Mouse (Mus musculus) gastrocnemius, postnatal 10 days (tissue): ENCODE data around the gene Abcd3. TPM values are rescaled to one million over a fixed set of nuclear protein-coding genes. Genes with fewer than 3 reads are reported as not detected.
"Not testable (repeated sequence)": the region's sequence is repeated elsewhere in the genome, so short reads cannot be mapped to it uniquely, and the experiment has no call there.

Source experiments
- DNase-seq: peaks from one replicate; pipeline ENCODE4 v3.0.0; 2021; ENCODE audit warnings: mixed read lengths
- total RNA-seq, 2 experiments: library from RNA; stranded (reverse); gene quantifications; 2 replicates each; pipeline ENCODE4 v1.2.3; 2021

Abcd3 gene
- total RNA-seq, 2 experiments from 2014 or later = 29.5 to 34.8 TPM

DNA sequence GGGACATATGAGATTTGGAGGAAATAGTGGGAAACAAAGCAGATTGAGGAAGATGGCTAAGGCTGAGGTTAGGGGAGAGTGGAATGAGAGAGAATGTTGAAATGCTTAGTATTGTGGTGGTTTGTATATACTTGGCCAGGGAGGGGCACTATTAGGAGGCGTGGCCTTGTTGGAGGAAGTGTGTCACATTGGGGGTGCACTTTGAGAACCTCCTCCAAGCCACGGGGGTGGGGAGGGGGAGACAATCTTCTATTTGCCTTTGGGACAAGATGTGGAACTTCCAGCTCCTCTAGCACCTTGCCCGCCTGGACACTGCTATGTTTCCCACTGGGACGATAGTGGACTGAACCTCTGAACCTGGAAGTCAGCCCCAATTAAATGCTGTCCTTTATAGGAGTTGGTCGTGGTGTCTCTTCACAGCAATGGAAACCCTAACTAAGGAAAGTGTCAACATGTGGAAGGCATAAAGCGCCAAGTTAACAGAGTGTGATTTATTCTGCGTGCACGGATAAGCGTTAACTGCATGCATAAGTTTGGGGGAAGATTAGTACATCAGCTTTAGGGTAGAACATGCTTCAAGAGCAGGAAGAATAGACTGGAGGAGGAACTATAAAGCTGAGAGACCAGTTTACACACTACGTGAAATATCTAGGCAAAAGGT lies 3.8 kb upstream of the Abcd3 start:
- DNase-seq = no peak

DNA sequence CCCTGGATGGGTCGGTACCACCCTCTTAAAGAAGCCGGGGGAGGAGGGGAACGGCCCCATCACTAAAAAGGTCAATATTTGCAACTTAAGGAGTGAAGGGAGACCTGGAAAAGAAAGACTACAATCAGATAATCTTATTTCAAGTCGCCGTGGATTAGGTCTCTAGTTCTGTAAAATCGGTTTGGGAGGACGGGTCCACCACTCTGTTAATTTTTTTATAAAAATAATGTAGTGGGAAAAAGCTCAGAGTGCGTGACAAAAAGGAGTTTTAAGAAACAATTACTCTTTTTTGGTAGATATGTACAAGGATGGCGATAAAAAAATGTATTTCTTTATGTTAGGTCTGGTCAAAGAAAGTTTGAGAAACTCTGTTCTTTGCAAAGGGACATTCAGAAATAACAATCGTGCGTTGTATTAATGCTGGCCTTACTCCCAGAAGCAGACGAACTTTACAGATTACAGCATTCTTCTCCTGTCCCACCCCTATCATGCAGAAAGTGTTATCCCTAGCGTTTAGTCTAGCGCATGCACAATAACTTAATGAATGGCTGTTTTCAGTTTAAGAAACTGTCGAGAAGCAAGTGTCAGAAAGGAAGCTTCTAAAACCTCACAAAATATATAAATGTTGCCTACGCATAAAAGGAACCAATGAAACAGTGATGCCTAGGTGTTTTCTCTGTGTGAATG lies 590 bp upstream of the Abcd3 start:
- DNase-seq = no peak

DNA sequence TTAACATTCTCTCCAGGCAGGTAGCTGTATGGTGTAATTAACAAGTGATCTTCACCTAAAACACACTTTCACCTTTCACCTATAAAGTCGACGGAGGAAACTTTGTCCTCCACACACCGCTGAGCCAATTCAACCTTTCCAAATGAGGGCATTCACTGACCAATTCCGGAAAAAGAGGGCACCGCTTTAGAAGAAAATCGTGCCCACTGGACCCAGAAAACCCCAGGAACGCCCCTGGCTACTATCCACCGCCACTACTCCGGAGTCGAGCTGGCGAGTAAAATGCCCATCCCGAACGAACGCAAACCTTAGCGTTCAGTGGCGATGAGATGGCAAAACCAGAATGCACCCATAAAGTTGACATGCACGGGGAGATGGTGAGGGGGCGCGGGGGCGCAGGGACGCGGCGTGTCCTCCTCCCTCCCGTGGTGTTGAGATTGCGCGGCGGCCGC lies 663 bp downstream of the Abcd3 start:
- no peak for DNase-seq

DNA sequence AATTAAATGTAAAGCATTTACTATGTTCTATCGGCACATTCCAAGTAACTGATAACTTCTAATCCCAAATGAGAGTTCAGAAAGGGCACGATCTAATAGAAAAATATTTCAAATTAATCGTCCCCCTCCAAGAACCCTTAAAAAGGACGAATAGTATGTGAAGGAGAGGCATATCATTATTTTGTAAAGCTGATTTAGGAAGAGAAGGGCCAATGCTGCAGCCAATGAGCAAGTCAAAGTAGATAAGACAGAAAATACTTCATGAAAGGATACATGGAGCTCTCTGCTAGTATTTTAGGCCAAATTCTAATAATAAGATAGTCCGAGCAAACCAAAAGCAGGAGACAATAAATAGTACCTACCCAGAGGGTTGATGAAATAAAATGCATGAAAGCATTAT lies 1.3 kb downstream of the Abcd3 start:
- no peak for DNase-seq

DNA sequence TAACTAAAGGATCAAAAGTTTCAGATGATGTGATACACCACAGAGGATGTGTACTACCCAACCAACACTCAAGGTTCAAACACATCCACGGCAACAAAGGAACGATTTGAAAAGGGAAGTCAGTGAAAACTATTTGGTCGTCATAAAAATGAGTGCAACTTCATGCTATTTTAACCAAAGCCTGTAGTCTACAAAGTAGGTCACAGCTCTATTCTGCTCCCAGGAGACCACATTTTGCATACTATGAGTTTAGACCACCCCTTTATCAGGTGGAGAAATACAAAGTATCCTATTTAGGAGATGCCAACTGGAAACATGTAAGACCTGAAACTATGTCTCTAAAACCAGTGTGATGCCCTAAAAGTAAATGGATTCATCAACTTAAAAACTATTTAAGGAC lies 6.9 kb downstream of the Abcd3 start:
- DNase-seq = no peak

DNA sequence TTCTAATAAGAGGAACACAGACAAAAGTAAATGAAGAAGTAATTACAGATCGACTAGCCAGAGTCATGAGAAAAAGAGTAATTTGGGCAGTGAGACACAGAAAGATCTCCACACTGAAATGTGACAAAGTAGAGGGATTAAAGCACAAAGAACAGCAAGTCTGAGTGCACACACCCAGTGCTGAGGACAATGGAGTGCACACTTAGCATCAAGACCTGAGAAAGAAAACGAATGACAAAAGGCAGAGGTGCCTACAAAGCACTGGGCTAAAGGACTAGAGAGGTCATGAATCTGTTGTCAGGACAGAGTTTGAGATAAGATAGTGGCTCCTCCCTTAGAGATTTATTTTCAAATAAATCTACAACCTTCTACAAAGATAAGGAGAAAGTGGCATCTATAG lies 20.9 kb downstream of the Abcd3 start:
- no peak for DNase-seq

DNA sequence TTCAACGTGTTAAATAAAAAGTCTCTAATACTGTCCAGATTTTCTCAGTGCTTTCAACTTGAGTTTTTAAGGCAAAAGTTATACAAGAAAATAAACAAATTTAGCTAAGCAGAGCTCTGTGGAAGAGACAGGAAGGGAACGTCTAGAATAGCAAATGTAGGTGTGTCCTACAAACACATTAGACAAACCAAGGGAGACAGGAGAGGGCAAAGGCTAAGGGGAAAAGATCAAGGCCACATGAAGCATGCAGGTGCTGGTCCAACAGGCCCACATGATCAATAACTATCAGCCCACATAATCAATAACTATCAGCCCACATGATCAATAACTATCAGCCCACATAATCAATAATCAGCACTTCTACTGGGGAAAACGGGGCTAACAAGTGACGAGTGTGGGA lies 22.9 kb downstream of the Abcd3 start:
- DNase-seq = no peak

DNA sequence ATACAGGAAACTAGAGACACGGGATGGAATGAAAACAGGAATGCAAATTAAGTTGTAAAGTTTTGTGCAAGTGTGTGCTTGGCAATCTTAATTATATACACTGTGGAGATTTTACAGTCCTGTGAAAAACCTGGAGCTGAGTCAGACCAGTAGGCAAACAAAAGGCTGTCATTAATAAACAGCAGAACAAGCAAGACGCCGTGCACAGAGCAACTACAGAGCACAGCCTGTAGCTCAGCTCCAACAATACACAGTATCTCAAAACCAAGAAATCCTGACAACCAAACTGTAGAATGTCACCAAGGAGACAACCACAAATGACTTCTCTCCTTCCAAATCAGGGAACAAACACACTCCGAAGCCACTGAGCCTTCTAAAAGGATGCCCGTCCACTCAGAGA lies 24.7 kb downstream of the Abcd3 start:
- DNase-seq = no peak

DNA sequence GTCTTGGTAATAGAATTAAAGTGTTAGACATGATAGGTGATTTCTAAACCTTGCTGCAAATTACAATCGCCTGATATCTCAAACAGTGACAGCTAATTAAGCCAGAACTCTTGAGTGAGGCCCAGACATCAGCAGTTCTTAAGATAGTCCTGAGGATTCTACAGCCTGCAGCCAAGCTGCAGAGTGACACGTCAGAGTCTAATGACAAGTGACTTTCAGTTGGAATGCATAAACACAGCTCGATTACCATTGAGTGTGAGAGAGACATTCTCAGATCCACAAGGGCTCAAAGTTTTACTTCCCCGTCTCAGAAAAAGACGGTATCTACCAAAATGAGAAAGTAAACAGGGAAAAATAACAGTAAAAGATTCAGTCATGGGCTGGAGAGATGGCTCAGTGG lies 25.3 kb downstream of the Abcd3 start:
- no peak for DNase-seq

DNA sequence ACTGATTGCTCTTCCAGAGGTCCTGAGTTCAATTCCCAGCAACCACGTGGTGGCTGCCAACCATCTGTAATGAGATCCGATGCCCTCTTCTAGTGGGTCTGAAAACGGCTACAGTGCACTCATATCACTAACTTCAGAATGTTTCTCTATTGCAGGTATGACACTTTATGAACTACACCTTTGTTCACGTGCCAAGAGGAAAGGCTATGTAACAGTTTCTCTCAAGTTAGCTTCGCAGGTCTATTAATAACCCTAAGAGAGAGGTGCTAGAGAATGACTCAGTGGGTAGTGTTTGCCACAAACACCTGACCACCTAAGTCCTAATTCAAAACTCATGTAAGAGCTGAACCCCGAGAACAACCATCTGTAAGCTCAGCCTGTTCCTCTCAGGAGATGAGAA lies 32.1 kb downstream of the Abcd3 start:
- DNase-seq = no peak

DNA sequence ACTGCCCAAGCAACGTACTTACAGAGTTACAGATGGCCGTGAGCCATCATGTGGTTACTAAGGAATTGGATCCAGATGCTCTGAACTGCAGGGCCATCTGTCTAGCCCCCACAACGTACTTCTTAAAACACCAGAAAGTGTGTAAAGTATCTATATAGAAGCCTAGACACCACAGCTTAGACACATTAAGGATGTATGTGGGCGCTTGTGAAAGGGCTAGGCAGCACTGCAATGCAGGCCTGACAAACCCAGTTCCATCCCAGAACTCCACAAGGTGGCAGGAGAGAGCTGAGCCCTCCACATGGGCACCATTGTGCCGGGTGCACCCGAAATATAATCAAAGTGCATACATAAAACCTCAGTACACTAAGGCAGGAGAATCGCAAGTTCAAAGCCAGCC lies 37.2 kb downstream of the Abcd3 start:
- peak; percentile 48 for DNase-seq

DNA sequence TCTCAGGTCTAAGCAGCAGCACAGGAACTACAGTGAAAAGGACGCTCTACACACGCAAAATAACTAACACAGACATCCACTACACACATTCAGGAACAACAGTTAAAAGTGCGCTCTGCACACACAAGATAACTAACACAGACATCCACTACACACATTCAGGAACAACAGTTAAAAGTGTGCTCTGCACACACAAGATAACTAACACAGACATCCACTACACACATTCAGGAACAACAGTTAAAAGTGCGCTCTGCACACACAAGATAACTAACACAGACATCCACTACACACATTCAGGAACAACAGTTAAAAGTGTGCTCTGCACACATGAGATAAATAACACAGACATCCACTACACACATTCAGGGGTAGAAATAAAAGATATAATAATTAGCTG lies 41.8 kb downstream of the Abcd3 start:
- DNase-seq = not testable (repeated sequence)

DNA sequence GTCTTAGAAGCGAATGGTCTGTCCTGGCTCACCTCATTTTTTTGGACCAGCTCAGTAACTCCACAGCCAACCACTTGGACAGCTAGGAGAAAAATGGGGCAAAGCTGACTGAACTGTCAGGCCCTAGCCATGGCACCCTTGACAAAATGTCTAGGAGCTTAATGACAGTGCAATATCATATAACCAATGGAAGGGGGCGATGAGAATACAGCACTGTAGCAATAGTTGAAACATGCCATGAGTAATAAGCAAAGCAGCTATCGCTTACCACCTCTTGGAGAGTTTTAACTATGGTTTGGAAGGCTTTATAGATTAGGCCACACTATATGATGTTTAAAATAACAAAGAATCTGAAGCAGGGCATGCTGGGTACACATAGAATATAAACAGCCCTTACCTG lies 46.3 kb downstream of the Abcd3 start:
- no peak for DNase-seq

DNA sequence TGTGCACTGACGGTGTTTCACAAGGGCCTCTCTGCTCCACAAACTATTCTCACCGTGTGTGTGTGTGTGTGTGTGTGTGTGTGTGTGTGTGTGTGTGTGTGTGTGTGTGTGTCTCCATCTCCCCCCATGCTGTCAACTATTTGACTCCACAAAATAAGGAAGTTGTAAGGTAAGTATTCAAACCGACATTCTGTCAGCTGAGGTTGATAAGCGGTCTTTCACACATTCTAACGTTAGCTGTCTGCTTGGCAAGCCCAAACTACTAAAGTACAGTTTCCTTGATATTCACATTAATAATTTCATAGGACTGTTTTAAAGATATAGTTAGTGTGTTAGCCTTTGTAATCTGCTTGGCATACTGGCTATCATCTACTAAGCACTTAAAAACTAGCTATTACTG lies 48.3 kb downstream of the Abcd3 start:
- no peak for DNase-seq

DNA sequence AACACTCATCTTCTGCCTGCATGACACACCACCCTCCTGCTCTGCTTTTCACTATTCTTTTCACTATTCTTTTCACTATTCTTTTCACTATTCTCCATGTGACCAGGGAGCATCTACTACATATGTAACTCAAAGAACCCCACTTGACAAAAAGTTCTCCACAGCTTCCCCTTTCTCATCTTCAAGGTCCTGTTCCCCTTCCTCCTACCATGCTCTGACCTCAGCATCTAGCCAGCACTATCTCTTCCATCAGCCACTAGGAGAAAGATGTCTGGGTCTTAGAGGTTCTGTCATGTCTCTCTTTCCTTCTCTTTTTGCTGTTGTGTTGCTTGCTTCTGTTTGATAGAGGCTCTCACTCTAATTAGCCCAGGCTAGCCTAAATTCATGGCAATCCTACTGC lies 49.1 kb downstream of the Abcd3 start:
- no peak for DNase-seq

DNA sequence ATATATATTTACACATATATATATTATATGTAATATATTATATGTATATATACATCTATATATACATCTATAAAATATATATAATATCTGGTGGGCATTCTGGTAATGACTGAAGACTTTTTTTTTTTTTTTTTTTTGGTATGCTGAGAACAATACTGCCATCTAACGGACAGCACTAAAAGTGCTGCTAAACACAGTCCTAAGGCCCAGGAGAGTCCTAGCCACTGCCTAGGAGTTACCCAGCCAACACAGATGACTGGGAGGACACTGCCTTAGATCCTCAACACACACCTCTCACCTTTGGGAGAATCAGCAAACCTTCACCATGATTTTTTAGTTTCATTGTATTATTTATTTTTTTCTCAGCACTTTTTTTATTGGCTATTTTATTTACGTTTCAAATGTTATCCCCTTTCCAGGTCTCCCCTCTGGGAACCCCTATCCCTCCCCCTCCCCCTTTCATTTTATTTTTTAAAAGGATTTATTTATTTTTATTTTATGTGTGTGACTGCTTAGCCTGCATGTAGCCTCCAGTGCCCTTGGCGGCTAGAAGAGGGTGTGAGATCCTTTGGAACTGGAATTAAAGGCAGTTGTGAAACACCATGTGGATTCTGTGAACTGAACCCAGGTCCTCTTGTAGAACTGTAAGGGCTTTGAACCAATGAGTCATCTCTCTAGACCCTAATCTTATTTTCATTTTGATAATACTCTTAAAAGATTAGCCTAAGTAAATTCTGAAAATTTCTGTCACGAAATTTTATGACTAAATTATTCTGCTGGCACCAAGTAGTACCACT lies 52.8 kb downstream of the Abcd3 start:
- DNase-seq = no peak

DNA sequence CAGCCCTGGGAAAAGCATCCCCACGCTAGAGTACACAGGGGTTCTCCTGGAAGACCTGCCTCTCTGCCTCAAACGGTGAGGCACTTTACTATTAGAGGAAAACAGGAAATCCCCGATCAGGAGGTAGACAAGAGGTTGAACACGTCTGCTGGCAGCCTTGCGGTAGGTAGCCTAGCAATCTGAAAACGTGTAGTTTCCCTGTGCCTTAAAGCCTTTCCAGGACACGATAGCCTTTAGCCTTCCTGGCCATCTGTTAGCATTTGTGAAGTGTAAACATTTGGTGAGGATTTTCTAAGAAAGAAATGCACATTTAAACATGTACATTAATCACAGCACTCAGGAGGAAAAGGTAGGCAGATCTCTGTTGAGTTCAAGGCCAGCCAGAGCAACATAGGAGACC lies 56.7 kb downstream of the Abcd3 start:
- DNase-seq = no peak

DNA sequence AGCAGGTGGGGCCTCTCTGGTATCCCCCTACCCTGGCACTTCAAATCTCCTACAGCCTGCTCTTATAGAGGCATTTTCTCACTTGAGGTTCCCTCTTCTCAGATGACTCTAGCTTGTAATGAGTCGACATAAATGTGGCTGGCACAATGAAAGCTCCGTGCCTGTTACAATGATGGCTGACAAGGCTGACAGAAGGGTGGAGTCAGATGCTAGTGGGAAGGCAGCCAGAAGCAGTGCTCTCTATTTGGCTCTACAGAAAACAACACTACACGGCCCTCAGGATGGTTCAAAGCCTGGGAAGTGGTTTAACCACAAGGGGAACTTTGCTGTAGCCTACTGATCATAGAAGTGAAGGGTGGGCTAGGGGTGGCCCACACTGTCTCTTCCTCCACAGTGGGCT lies 60.0 kb downstream of the Abcd3 start:
- no peak for DNase-seq

DNA sequence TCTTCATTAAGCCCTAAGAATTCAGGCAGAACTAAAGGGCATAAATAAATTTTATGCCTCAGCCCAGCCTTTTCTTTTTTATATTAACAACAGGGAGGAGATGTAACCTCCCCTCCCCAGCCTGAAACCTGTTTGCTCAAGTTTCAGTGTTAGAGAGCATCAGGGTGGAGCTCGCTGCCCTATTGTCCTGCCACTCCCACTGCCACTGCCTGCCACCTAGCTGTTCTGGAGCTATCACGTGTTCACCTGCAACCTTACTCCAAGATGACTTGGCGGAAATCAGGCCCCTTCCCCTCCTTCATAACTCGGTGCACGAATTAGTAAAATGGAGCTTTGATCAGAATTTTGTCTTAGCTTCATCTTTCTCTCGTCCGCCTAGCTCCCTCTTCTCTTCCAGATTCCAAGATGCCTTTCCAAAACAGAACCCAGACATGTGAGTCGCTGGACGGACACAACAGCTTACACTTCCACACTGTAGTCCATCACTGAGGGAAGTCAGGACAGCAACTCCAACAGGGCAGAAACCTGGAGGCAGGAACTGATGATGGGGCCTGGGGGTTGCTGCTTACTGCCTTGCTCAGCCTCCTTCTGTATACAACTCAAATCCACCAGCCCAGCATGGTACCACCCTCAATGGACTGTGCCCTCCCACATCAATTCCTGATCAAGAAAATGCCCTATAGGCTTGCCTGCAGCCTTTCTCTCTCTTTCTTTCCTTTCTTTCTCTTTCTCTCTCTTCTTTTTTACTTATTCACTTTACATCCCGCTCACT lies 60.6 kb downstream of the Abcd3 start:
- not testable (repeated sequence) for DNase-seq

DNA sequence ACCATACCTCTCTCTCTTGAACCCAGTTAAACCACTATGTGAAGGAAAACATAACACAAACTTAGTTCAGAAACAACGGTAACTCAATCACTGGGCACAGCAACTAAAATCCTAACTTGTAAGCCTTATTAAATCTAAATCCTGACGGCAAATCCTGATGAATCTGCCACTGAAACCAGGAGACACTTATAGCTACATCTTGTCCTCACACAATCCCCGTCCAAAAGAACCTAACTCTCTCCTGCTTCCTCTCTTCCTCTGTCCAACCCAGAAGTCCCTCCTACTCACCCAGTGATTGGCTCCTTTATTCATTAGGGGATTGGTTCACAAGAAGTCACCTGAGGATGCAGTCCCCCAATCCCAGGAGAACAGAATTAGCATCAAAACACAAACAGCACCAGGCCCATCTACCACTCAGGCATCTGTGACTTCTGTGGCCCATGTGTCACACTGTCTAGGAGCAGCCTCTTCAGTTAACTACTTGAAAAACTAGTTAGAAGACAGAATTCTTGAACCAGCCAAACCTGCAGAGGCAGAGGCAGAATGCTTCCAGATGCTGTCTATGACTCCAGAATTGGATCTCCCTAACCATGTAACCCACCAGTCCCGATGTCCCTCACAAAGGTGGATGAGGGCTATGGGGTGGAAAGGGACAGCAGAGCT lies 73.8 kb downstream of the Abcd3 start:
- DNase-seq = not testable (repeated sequence)

DNA sequence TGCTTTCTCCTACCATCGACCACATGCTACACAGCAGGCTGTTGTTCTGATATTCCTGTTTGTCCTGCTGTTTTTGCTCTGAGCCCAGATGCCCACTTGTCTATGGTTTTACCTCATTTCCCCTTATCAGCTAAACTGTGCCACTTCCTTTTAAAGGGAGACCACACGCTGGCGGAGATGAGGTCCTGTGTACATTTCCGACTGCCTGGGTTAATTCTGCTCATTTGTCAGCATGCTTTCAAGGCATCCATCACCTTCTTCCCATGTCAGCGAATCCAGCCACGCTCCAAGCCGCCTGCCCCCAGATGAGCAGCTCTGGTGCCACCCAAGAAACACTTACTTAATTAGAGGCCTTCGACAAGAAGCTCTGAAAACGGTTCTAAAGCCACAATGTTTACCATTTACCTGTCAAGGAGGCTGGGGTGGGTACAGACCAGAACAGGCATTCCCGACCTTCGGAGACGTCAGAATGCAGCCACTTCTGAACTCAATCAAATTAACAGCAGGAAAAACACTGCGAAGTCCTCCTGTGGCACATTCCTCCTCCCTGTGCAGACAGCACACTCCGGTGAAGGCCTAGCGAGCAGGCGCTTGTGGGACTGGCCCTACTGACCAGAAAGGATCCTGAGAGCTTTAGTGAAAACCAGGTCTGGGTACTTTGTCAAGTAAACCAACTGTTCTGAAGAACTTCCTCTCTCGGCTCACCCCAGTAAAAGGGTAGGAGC lies 75.5 kb downstream of the Abcd3 start:
- DNase-seq = no peak
